Mouse (Mus musculus) forebrain, embryonic 11.5 days (tissue): ENCODE results near the gene Emg1. TPM values are rescaled to one million over a fixed set of nuclear protein-coding genes. Genes with fewer than 3 reads are reported as not detected.

Source experiments
- ATAC-seq: fragments of 200-750 bp; cut with Nextera tagmentation; replicated peaks from 2 replicates; pipeline ENCODE4 v1.8.0; 2017; ENCODE audit warnings: moderate TSS enrichment; ENCODE audit not compliant: low FRiP score
- DNase-seq: peaks from one replicate; pipeline ENCODE4 v3.0.0-alpha.2; 2017; ENCODE audit warnings: low spot score
- H3K27ac ChIP-seq: fragments of 300-500 bp; sonication (generic); 2 replicates; pipeline ENCODE4 v1.5.1; 2014; ENCODE audit warnings: low read depth, low read length
- H3K27me3 ChIP-seq: fragments of 300-500 bp; sonication (generic); 2 replicates; pipeline ENCODE4 v1.6.1; 2014; ENCODE audit warnings: mild to moderate bottlenecking, low read length, mixed read lengths; ENCODE audit not compliant: control insufficient read depth, insufficient read depth
- H3K36me3 ChIP-seq: fragments of 300-500 bp; sonication (generic); 2 replicates; pipeline ENCODE4 v1.6.1; 2014; ENCODE audit warnings: mild to moderate bottlenecking, low read length, moderate library complexity, mixed read lengths; ENCODE audit not compliant: control insufficient read depth, insufficient read depth
- H3K4me1 ChIP-seq: fragments of 300-500 bp; sonication (generic); replicated peaks from 2 replicates; pipeline ENCODE4 v1.6.1; 2014; ENCODE audit warnings: low read length, mixed read lengths; ENCODE audit not compliant: control insufficient read depth, insufficient read depth
- H3K4me2 ChIP-seq: fragments of 300-500 bp; sonication (generic); 2 replicates; pipeline ENCODE4 v1.6.1; 2014; ENCODE audit warnings: low read depth, mild to moderate bottlenecking, low read length, moderate library complexity, mixed read lengths; ENCODE audit not compliant: severe bottlenecking
- H3K4me3 ChIP-seq: fragments of 300-500 bp; sonication (generic); 2 replicates; pipeline ENCODE4 v1.5.1; 2014; ENCODE audit warnings: low read depth, low read length
- H3K9ac ChIP-seq: fragments of 300-500 bp; sonication (generic); 2 replicates; pipeline ENCODE4 v1.6.1; 2014; ENCODE audit warnings: low read length
- H3K9me3 ChIP-seq: fragments of 300-500 bp; sonication (generic); 2 replicates; pipeline ENCODE4 v1.6.1; 2016; ENCODE audit warnings: low read length, mixed read lengths; ENCODE audit not compliant: control insufficient read depth
- WGBS: fragments of 180-500 bp; shearing (Covaris S2); extraction: QIAGEN DNeasy Blood & Tissue Kit; methylation state at CpG from one replicate; pipeline ENCODE4 v1.1.7; 2014; 5-methylcytosine and 5-hydroxymethylcytosine counted together
- polyA plus RNA-seq: library from polyadenylated mRNA; unstranded; fragments of >200 nt; fragmentation: Nextera tagmentation; extraction: Ambion mirVana; gene quantifications from 2 replicates; pipeline ENCODE4 v1.2.1, GENCODE M21; 2014

Gene Emg1
- polyA plus RNA-seq, 1 experiment from 2014 or later = 228 TPM

DNA sequence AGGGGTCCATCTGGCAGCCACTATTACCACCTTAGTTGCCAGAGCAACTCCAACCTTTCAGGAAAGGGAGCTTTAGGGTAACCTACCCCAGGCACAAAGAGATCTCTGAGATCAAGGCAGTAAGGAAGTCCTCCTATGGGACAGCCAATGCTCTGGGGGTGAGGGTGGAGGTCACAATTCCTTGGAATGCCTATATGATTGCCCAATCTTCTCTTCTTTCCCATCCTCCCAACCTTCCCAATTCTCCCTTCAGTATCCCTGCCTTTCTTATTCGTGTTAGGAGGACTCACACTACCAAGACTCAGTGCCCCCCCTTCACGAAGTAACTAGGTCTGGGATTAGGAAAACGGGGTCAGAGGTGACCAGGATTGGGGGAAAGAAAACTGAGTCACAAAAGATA lies 43.3 kb upstream of the Emg1 start:
- DNase-seq (no peak), ATAC-seq (no peak)
- Histone ChIP-seq H3K4me2 (peak overlapping the region; percentile 75), H3K27me3 (no peaks in the 10 kb centered on the region), H3K9ac (peak overlapping the region; percentile 95), H3K4me1 (peaks cover 28% of the 10 kb centered on the region), H3K27ac (peak overlapping the region; percentile 94; the same call in 1 of the 2 replicates), H3K9me3 (no peaks in the 10 kb centered on the region), H3K36me3 (no peaks in the 10 kb centered on the region; the same call in 1 of the 2 replicates), H3K4me3 (peak overlapping the region; percentile 87)
- 4% methylated on average over 3 of the region's 3 CpGs for WGBS

DNA sequence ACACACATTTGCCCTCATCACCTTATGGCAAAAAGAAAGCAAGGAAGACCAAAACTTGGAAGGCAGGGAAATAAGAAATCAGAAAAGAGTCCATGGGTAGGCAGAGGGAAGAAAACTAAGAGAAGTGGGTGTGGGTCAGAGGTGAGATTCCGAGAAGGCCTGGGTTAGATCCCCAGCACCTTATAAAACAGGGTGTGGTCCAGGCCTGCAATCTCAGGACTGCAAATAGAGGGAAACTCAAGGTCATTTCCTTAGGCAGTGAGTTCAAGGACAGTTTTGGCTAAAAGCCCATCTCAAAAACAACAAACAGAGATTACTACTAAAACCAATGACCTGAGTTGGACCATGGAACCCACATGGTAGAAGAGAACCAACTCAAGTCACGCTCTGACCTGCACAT lies 41.9 kb upstream of the Emg1 start:
- Histone ChIP-seq H3K27me3 (no peaks in the 10 kb centered on the region), H3K4me2 (no peak overlapping the region), H3K27ac (no peak overlapping the region), H3K9me3 (no peaks in the 10 kb centered on the region), H3K4me3 (no peak overlapping the region), H3K36me3 (no peaks in the 10 kb centered on the region; the same call in 1 of the 2 replicates), H3K9ac (no peak overlapping the region), H3K4me1 (peaks cover 24% of the 10 kb centered on the region)
- no peak for DNase-seq
- ATAC-seq = no peak
- WGBS = 90% methylated on average over 2 of the region's 2 CpGs

DNA sequence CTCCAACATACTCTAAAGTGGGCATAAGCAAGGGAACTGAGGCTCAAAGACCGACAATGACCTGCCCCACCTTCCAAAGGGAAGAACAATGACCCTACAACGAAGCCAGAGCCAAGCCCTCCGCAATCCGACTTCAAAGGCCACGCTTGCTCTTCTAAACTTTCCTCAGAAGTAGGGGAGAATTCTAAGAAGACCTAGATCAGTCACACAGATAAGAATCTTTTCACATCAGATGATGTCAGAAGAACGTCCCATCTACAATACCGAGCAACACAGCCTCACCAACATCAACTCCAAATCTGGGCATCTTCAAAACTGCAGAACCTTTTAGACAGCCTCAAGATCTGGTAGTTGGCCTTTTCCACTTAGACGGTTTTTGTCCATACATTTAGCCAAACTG lies 38.4 kb upstream of the Emg1 start:
- WGBS = 86% methylated on average over 8 of the region's 8 CpGs
- no peak overlapping the region for H3K9ac ChIP-seq
- no peak for DNase-seq
- no peak overlapping the region for H3K4me2 ChIP-seq
- no peak overlapping the region for H3K27ac ChIP-seq
- ATAC-seq = no peak
- H3K4me3 ChIP-seq = no peak overlapping the region
- no peaks in the 10 kb centered on the region for H3K9me3 ChIP-seq
- H3K4me1 ChIP-seq = peaks cover 16% of the 10 kb centered on the region
- H3K27me3 ChIP-seq = no peaks in the 10 kb centered on the region
- peaks cover 2% of the 10 kb centered on the region; the same call in 1 of the 2 replicates for H3K36me3 ChIP-seq

DNA sequence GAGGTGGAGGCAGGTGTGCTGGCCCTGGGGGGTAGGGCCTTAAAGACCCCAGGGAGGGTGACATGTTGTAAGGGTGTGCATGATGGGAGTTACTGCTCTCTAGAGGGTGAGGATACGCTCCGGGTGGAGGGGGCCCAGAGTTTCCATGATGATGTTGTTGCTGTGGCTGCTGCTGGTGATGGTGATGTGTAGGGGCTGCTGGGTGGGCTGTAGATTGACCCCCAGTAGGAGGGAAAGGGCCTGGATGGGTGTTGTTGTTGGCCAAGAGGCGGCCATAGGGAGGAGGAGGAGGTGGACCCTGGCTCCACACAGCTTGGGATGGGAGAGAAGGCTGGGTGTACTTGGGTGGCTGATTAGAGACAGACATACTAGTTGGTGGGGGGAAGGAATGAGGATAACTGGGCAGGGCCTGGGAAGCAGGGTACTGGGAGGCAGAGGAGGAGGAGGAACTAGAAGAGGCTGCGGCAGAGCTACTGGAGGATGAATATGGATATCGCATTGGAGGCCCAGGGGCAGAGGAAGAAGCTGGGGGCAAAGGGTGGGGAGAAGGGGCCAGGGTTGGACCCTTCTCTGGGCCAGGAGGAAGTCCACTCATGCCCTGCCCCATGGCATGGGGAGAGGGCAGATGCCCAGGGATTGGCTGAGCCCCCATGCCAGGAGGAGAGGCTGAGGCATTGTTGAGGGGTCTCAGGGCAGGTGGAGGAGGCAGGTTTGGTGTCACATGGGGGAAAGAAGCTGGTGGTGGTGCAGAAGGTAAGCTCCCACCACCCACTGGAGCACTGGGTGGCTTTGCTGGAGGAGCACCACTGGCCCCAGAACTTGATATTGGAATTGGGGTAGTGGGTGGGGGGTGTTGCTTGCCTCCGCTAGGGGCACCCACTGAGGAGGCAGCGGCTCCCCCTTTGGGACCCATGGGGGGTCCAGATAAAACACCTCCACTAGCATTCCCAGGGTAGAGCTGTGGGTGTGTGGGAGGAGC lies 35.0 kb upstream of the Emg1 start:
- Histone ChIP-seq H3K36me3 (peaks cover 11% of the 10 kb centered on the region), H3K4me2 (peak overlapping the region; percentile 98), H3K27me3 (no peaks in the 10 kb centered on the region), H3K4me3 (peak overlapping the region; percentile 55; the same call in 1 of the 2 replicates), H3K4me1 (peaks cover 14% of the 10 kb centered on the region), H3K9me3 (no peaks in the 10 kb centered on the region), H3K27ac (0 out of 2 replicates have a peak overlapping the region, but pooled peaks have one; percentile 72), H3K9ac (peak overlapping the region; percentile 85; the same call in 1 of the 2 replicates)
- DNase-seq (no peak), ATAC-seq (no peak)
- 91% methylated on average over 7 of the region's 7 CpGs for WGBS

DNA sequence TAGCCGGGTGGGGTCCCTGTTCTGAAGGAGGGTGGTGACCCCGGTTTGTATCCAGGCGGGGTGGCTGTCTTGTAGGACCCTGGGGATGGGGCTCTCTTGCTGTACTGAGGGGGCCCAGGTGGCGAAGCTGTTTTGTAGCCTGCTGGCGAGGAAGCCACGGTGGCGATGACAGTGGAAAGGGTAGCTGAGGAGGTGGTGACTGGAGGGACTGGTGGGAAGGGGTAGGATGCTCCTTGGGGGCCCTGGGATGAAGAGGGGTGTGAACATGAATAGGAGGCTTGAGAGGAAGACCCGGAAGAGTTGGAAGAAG lies 34.3 kb upstream of the Emg1 start:
- no peak for DNase-seq
- H3K4me2 ChIP-seq = peak overlapping the region; percentile 98
- H3K9ac ChIP-seq = peak overlapping the region; percentile 85
- peak overlapping the region; percentile 72 for H3K27ac ChIP-seq
- peak; percentile 5 for ATAC-seq
- H3K36me3 ChIP-seq = peaks cover 11% of the 10 kb centered on the region
- H3K9me3 ChIP-seq = no peaks in the 10 kb centered on the region
- 14% methylated on average over 8 of the region's 8 CpGs for WGBS
- H3K27me3 ChIP-seq = no peaks in the 10 kb centered on the region
- H3K4me1 ChIP-seq = peaks cover 16% of the 10 kb centered on the region
- H3K4me3 ChIP-seq = peak overlapping the region; percentile 55

DNA sequence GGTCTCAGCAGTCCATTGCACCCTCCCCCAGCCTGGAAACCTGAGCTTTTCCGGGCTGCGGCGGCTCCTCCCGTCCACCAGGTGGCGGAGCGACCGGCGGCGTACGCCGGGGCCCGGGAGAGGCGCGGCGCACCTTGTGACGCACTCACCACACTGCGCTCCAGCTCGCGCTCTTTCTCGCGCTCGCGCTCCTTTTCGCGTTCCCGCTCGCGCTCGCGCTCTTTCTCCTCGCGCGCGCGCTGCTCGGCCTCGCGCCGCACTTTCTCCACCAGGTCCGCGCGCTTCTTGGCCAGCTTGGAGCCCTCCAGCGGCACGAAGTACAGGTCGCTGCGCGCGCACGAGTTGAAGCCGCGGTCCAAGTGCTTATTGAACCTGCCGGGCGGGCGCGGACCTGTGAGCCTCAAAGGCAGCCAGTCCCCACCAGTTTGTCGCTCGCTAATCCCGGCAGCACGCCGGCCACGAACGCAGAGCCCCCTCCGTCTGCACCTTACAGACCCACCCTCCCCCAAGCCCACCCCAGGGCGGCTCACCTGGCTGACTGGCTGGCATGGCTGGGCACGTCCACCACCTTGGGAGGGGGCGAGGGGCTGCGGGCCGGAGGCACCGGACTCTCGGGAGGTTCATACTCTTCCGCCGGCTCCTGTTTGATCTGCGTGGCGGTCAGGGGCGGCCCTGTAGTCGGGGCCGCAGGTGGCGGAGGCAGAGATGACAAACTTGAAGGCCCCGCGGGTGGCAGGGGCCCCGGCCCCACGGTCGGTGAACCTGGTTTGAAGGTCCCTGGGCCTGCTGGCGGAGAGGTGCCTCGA lies 33.7 kb upstream of the Emg1 start:
- no peaks in the 10 kb centered on the region for H3K9me3 ChIP-seq
- H3K27me3 ChIP-seq = no peaks in the 10 kb centered on the region
- under 1% methylated on average over 84 of the region's 85 CpGs for WGBS
- peak overlapping the region; percentile 55 for H3K4me3 ChIP-seq
- H3K4me2 ChIP-seq = peak overlapping the region; percentile 98
- ATAC-seq = peak; percentile 78
- peak; percentile 98 for DNase-seq
- peaks cover 16% of the 10 kb centered on the region for H3K4me1 ChIP-seq
- peak overlapping the region; percentile 72 for H3K27ac ChIP-seq
- H3K36me3 ChIP-seq = peaks cover 11% of the 10 kb centered on the region
- H3K9ac ChIP-seq = peak overlapping the region; percentile 85

DNA sequence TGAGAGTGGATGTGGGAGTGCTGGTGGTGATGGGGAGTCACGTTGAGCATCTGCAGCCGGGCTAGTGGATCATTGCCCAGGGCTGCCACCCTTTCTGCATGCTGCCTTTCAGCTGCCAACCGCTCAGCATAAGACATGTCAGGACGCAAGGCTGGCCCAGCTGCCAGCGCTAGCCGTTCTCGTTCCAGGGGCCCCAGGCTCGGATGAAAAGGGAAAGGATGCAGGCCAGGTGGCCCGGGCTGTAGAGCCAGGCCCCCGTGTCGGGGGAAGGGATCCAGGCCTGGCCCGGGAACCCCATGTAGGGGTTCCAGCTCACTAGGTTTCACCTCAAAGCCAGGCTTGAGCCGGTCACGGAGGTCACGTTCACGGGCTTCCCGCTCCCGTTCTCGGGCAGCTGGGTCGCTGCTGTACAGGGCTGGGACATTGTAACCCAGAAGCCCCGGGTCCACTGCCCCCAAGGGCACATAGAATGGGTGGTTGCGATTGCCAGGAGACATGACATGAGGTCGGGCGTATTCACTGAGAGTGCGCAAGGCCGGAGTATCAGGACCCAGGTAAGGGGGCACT lies 32.9 kb upstream of the Emg1 start:
- H3K9ac ChIP-seq = peak overlapping the region; percentile 44
- ATAC-seq (no peak; the same call in 1 of the 2 replicates), DNase-seq (no peak)

DNA sequence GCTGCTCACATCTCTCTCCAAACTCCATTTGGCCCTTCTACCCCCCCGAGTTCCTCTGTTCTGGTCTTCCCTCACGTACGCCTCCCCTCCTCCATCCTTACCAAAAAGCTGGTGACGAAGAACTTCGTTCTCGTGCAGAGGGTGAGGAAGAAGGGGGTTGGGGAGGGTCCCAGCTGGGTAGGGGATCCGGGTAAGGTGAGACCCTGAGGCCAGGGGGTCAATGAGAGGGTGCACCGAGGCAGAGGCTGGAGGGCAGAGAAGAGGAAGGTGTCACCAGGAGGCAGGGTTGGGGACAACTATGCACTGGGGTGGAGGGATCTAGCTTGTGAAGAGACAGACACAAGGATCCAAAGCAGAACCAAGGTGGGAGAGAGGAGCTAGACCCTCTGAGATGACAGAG lies 31.7 kb upstream of the Emg1 start:
- no peak for ATAC-seq
- Histone ChIP-seq H3K4me1 (peaks cover 18% of the 10 kb centered on the region), H3K4me3 (no peak overlapping the region), H3K9me3 (no peaks in the 10 kb centered on the region), H3K36me3 (peaks cover 11% of the 10 kb centered on the region), H3K9ac (no peak overlapping the region), H3K27ac (no peak overlapping the region), H3K4me2 (no peak overlapping the region), H3K27me3 (no peaks in the 10 kb centered on the region)
- no peak for DNase-seq
- 92% methylated on average over 8 of the region's 8 CpGs for WGBS

More for the DNA sequence above, 32.9 kb upstream of the Emg1 start:
- Histone ChIP-seq H3K27ac (no peak overlapping the region; the same call in 1 of the 2 replicates), H3K4me1 (peaks cover 17% of the 10 kb centered on the region), H3K4me2 (peak overlapping the region; percentile 98), H3K27me3 (no peaks in the 10 kb centered on the region), H3K9me3 (no peaks in the 10 kb centered on the region), H3K4me3 (peak overlapping the region; percentile 55), H3K36me3 (peaks cover 11% of the 10 kb centered on the region)
- WGBS = 75% methylated on average over 26 of the region's 26 CpGs
